Mouse (Mus musculus) liver, adult 2 months (tissue): ENCODE measurements at regions not wholly inside any gene's neighbourhood (a gene's known extent, or its start where the extent isn't known, plus 50 kb on each side); places are given as distances from the start of the nearest gene placed in this dataset.
"Not testable (repeated sequence)": the region's sequence is repeated elsewhere in the genome, so short reads cannot be mapped to it uniquely, and the experiment has no call there.

Source experiments
- DNase-seq: peaks from one replicate; pipeline ENCODE4 v3.0.0-alpha.2; 2011; ENCODE audit warnings: low read depth, low spot score; ENCODE audit errors: extremely low read depth
- H3K27ac ChIP-seq: fragments of 200-500 bp; replicated peaks from 2 replicates; pipeline ENCODE4 v1.5.1; 2012; ENCODE audit warnings: low read depth, mild to moderate bottlenecking, control low read depth, inconsistent platforms, low read length; ENCODE audit not compliant: insufficient read depth
- H3K27me3 ChIP-seq: fragments of 200-500 bp; 2 replicates; pipeline ENCODE4 v1.6.1; 2012; ENCODE audit warnings: mild to moderate bottlenecking, moderate library complexity, low read length, inconsistent platforms; ENCODE audit not compliant: control insufficient read depth, insufficient read depth
- H3K36me3 ChIP-seq: fragments of 200-500 bp; 2 replicates; pipeline ENCODE4 v1.6.1; 2012; ENCODE audit warnings: low read length, inconsistent platforms; ENCODE audit not compliant: control insufficient read depth, insufficient read depth
- H3K4me1 ChIP-seq: fragments of 200-500 bp; 2 replicates; pipeline ENCODE4 v1.6.1; 2011; ENCODE audit warnings: low read length; ENCODE audit not compliant: control insufficient read depth, insufficient read depth
- H3K4me3 ChIP-seq: fragments of 200-500 bp; 2 replicates; pipeline ENCODE4 v1.5.1; 2011; ENCODE audit warnings: low read depth, mild to moderate bottlenecking, control low read depth, low read length, moderate library complexity; ENCODE audit not compliant: insufficient read depth
- H3K79me2 ChIP-seq: fragments of 200-500 bp; 2 replicates; pipeline ENCODE4 v1.6.1; 2012; ENCODE audit warnings: inconsistent platforms, mild to moderate bottlenecking, low read length, moderate library complexity; ENCODE audit not compliant: control insufficient read depth, insufficient read depth
- H3K9ac ChIP-seq: fragments of 200-500 bp; 2 replicates; pipeline ENCODE4 v1.6.1; 2012; ENCODE audit warnings: low read depth, mild to moderate bottlenecking, control low read depth, inconsistent platforms, low read length
- WGBS: fragments of 180-500 bp; shearing (Covaris S2); methylation state at CpG from one replicate; pipeline ENCODE4 v1.1.7; 2018; 5-methylcytosine and 5-hydroxymethylcytosine counted together

DNA sequence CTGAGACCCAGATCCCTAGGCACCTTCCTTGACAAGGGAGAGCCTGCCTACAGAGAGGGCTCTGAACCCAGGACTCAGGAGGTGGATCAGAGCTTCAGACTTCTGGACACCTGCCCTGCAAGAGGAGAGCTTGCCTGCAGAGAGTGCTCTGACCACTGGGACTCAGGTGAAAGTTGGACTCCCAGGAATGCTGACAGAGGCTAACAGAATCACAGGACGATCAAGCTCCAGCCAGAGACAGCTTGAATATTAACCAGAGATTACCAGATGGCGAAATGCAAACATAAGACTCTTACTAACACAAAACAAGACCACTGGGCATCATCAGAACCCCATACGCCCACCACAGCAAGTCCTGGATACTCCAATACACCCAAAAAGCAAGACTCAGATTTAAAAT, 600.8 kb downstream of the Ctag2 start:
- peak; percentile 80 for DNase-seq
- not testable (repeated sequence) for H3K36me3 ChIP-seq, H3K9ac ChIP-seq, H3K27ac ChIP-seq, H3K79me2 ChIP-seq, H3K27me3 ChIP-seq, H3K4me3 ChIP-seq, H3K4me1 ChIP-seq
- WGBS: 12% methylated on average over 3 of the region's 3 CpGs
